Mouse (Mus musculus) heart, embryonic 12.5 days (tissue): ENCODE data around the gene Rassf9. TPM values are rescaled to one million over a fixed set of nuclear protein-coding genes. Genes with fewer than 3 reads are reported as not detected.

Experiments
- ATAC-seq: fragments of 200-750 bp; cut with Nextera tagmentation; 2 replicates; pipeline ENCODE4 v1.8.0; 2017; ENCODE audit warnings: moderate TSS enrichment, moderate library complexity; ENCODE audit not compliant: insufficient number of reproducible peaks, low FRiP score
- H3K27ac ChIP-seq: fragments of 300-500 bp; sonication (generic); 2 replicates; pipeline ENCODE4 v1.5.1; 2016; ENCODE audit warnings: mild to moderate bottlenecking, moderate library complexity; ENCODE audit not compliant: poor library complexity, severe bottlenecking
- H3K27me3 ChIP-seq: fragments of 300-500 bp; sonication (generic); replicated peaks from 2 replicates; pipeline ENCODE4 v1.6.1; 2016; ENCODE audit warnings: mild to moderate bottlenecking, moderate library complexity
- H3K36me3 ChIP-seq: fragments of 300-500 bp; sonication (generic); 2 replicates; pipeline ENCODE4 v1.6.1; 2016; ENCODE audit warnings: mild to moderate bottlenecking, moderate library complexity
- H3K4me1 ChIP-seq: fragments of 300-500 bp; sonication (generic); replicated peaks from 2 replicates; pipeline ENCODE4 v1.6.1; 2016; ENCODE audit warnings: mild to moderate bottlenecking
- H3K4me2 ChIP-seq: fragments of 300-500 bp; sonication (generic); 2 replicates; pipeline ENCODE4 v1.6.1; 2016; ENCODE audit warnings: mild to moderate bottlenecking, moderate library complexity
- H3K4me3 ChIP-seq: fragments of 300-500 bp; sonication (generic); 2 replicates; pipeline ENCODE4 v1.5.1; 2016; ENCODE audit warnings: mild to moderate bottlenecking
- H3K9ac ChIP-seq: fragments of 300-500 bp; sonication (generic); 2 replicates; pipeline ENCODE4 v1.6.1; 2016; ENCODE audit warnings: mild to moderate bottlenecking, moderate library complexity
- H3K9me3 ChIP-seq: fragments of 300-500 bp; sonication (generic); replicated peaks from 2 replicates; pipeline ENCODE4 v1.6.1; 2016; ENCODE audit warnings: mild to moderate bottlenecking, moderate library complexity
- WGBS: fragments of 180-500 bp; shearing (Covaris S2); methylation state at CpG from one replicate; pipeline ENCODE4 v1.1.7; 2016; 5-methylcytosine and 5-hydroxymethylcytosine counted together
- polyA plus RNA-seq: library from polyadenylated mRNA; unstranded; fragments of >200 nt; fragmentation: Nextera tagmentation; extraction: Ambion mirVana; gene quantifications from 2 replicates; pipeline ENCODE4 v1.2.1, GENCODE M21; 2016

Rassf9 gene
- polyA plus RNA-seq: 0.72 and 0.81 TPM in 2 replicates

DNA sequence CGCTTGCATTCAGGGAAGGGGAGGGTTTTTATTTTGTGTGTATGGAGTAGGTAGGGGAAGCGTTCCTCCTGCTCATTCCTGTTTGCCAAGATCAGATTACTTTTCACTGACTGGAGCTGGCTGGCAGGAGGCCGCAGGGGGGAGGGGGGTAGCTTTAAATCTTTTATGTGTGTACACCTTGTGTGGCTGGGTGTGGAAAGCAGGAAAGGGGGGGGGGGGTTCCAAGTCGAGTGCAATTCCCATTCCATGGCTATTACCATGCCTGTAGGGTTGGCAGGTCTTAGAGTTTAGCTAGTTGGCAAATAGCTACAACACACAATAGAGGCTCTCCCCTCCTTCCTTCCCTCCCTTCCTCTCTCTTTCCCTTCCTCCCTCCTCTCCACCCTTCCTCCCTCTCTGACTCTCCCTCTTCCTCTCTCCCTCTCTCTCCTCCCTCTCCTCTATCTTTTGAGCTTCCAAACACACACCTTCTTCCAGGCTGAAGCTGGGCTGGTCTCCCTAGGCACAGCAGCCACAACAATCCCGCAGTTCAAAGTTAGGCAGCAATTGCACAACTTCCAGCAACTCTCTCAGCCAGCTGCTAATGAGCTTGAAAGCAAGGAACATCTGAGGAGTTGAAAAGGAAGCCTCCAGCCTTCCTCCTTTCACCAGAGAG lies at the start of gene Rassf9:
Gene Rassf9 (plus strand): TSS at position 416 of the 655 bp plus-strand sequence.
- Histone ChIP-seq H3K36me3 (no peaks in the 10 kb centered on the region), H3K4me1 (peaks cover 10% of the 10 kb centered on the region; the same call in 1 of the 2 replicates), H3K4me3 (peak within 1 kb of the TSS; percentile 8; the same call in 1 of the 2 replicates), H3K9me3 (no peaks in the 10 kb centered on the region), H3K27ac (no peak within 1 kb of the TSS), H3K4me2 (peak within 1 kb of the TSS; percentile 8; the same call in 1 of the 2 replicates), H3K27me3 (no peaks in the 10 kb centered on the region), H3K9ac (no peak within 1 kb of the TSS)
- peak; percentile 61 for ATAC-seq
- WGBS: 13% methylated on average over 5 of the region's 5 CpGs

GRCm38 (mm10) chr10:102469412-102469811 lies 42.6 kb upstream of the Rassf9 start:
- H3K9me3 ChIP-seq: no peaks in the 10 kb centered on the region

DNA sequence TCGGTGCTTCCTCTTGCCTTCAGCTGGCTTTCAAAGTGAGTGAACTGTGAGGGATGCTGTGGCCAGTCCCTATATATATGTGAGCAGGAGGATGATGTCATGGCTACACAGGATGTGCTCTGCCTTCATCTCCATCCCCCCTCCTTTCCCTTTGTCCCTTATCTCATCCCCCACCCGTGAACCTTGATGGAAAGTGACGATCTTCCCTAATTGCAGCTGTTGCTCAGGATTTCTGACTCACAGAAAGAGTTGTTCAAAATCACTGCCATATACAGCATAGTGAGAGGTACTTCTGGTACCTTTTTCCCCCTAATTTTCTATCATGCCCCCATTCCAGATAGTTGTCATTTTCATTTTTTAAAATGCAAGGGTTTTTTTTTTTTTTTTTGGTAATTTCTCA lies 21.6 kb upstream of the Rassf9 start, which contains the start of gene Nts:
Gene Nts (minus strand): TSS at position 101 of the 400 bp plus-strand sequence.
- 8% methylated on average over 3 of the region's 3 CpGs for WGBS
- Histone ChIP-seq H3K36me3 (no peaks in the 10 kb centered on the region), H3K9ac (no peak within 1 kb of the TSS), H3K27ac (no peak within 1 kb of the TSS), H3K4me3 (no peak within 1 kb of the TSS), H3K4me1 (no peaks in the 10 kb centered on the region), H3K27me3 (no peaks in the 10 kb centered on the region), H3K9me3 (no peaks in the 10 kb centered on the region), H3K4me2 (no peak within 1 kb of the TSS)
- ATAC-seq: no peak

More at GRCm38 (mm10) chr10:102469412-102469811, 42.6 kb upstream of the Rassf9 start:
- Histone ChIP-seq H3K36me3 (no peaks in the 10 kb centered on the region), H3K4me2 (no peak overlapping the region), H3K4me1 (no peaks in the 10 kb centered on the region), H3K9ac (no peak overlapping the region), H3K27ac (no peak overlapping the region), H3K27me3 (no peaks in the 10 kb centered on the region), H3K4me3 (no peak overlapping the region)
- ATAC-seq: no peak
- 78% methylated on average over 2 of the region's 2 CpGs for WGBS

DNA sequence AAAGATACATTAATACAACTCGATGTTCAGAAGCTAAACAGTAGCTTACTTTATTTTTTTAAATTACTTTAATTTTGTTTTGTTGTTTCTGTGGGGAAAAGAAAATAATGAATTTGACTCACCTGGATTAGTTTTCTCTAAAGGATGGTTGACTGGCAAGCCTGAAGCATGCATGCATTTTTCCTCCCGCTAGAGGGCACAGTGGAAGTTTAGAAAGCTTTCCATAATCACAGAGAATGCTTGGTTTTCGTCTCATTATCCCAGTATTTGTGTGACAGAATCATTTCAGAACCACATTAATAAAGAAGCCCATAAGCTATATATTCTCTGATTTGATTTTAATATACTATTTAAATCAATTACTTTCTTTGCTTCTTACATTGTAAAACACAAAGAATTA lies 20.2 kb upstream of the Rassf9 start:
- no peaks in the 10 kb centered on the region for H3K4me1 ChIP-seq
- 11% methylated on average over 3 of the region's 3 CpGs for WGBS
- no peak overlapping the region for H3K27ac ChIP-seq
- ATAC-seq: no peak
- H3K4me3 ChIP-seq: no peak overlapping the region
- H3K9me3 ChIP-seq: no peaks in the 10 kb centered on the region
- no peak overlapping the region for H3K9ac ChIP-seq
- no peaks in the 10 kb centered on the region for H3K27me3 ChIP-seq
- H3K4me2 ChIP-seq: no peak overlapping the region
- H3K36me3 ChIP-seq: no peaks in the 10 kb centered on the region

GRCm38 (mm10) chr10:102498754-102499153 lies 13.3 kb upstream of the Rassf9 start:
- ATAC-seq: no peak
- 27% methylated on average over 4 of the region's 4 CpGs for WGBS
- H3K27ac ChIP-seq: no peak overlapping the region

GRCm38 (mm10) chr10:102507386-102507785 lies 4.6 kb upstream of the Rassf9 start:
- H3K4me3 ChIP-seq: no peak overlapping the region
- no peak for ATAC-seq
- no peak overlapping the region for H3K4me2 ChIP-seq
- 57% methylated on average over 4 of the region's 4 CpGs for WGBS
- no peak overlapping the region for H3K9ac ChIP-seq
- H3K27ac ChIP-seq: no peak overlapping the region
- H3K9me3 ChIP-seq: no peaks in the 10 kb centered on the region
- no peaks in the 10 kb centered on the region for H3K27me3 ChIP-seq
- peaks cover 10% of the 10 kb centered on the region; the same call in 1 of the 2 replicates for H3K4me1 ChIP-seq
- H3K36me3 ChIP-seq: no peaks in the 10 kb centered on the region

More at GRCm38 (mm10) chr10:102498754-102499153, 13.3 kb upstream of the Rassf9 start:
- no peaks in the 10 kb centered on the region for H3K36me3 ChIP-seq
- H3K4me2 ChIP-seq: no peak overlapping the region
- no peak overlapping the region for H3K4me3 ChIP-seq
- H3K9me3 ChIP-seq: no peaks in the 10 kb centered on the region
- H3K27me3 ChIP-seq: no peaks in the 10 kb centered on the region
- no peaks in the 10 kb centered on the region for H3K4me1 ChIP-seq
- H3K9ac ChIP-seq: no peak overlapping the region

GRCm38 (mm10) chr10:102511461-102511806 lies 588 bp upstream of the Rassf9 start:
- peak; percentile 22; the same call in 1 of the 2 replicates for ATAC-seq
- Histone ChIP-seq H3K27me3 (no peaks in the 10 kb centered on the region), H3K4me3 (no peak overlapping the region), H3K36me3 (no peaks in the 10 kb centered on the region), H3K27ac (no peak overlapping the region), H3K9ac (no peak overlapping the region), H3K4me1 (peaks cover 10% of the 10 kb centered on the region; the same call in 1 of the 2 replicates), H3K9me3 (no peaks in the 10 kb centered on the region), H3K4me2 (peak overlapping the region; percentile 8; the same call in 1 of the 2 replicates)
- WGBS: 39% methylated on average over 3 of the region's 3 CpGs

GRCm38 (mm10) chr10:102514159-102514558 lies 2.1 kb downstream of the Rassf9 start:
- Histone ChIP-seq H3K9ac (no peak overlapping the region), H3K4me1 (peaks cover 10% of the 10 kb centered on the region; the same call in 1 of the 2 replicates), H3K4me3 (no peak overlapping the region), H3K4me2 (no peak overlapping the region), H3K27me3 (no peaks in the 10 kb centered on the region), H3K9me3 (no peaks in the 10 kb centered on the region), H3K36me3 (no peaks in the 10 kb centered on the region), H3K27ac (no peak overlapping the region)
- 21% methylated on average over 1 of the region's 1 CpGs for WGBS
- ATAC-seq: no peak

DNA sequence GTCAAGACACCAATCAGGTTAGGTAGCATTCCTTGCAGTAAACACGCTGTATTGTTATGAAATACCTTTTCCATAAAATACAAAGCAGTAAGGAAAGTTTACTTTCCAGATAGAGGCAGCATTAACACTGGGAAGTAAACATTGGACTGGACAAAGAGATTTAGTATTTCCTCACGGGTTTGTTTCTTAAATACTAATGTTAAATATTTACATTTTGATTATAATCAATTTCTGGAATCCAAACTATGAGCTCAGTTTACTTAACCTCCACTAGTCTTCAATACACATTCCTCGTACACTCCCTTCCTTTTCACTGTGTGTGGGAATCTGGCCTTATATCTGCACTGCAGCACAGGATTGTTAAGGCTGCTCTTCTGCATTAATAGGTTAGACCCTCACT lies 15.9 kb downstream of the Rassf9 start:
- Histone ChIP-seq H3K4me3 (no peak overlapping the region), H3K27ac (no peak overlapping the region), H3K9me3 (no peaks in the 10 kb centered on the region), H3K27me3 (no peaks in the 10 kb centered on the region), H3K9ac (no peak overlapping the region), H3K36me3 (no peaks in the 10 kb centered on the region), H3K4me2 (no peak overlapping the region), H3K4me1 (no peaks in the 10 kb centered on the region)
- ATAC-seq: no peak
- WGBS: 59% methylated on average over 3 of the region's 3 CpGs

DNA sequence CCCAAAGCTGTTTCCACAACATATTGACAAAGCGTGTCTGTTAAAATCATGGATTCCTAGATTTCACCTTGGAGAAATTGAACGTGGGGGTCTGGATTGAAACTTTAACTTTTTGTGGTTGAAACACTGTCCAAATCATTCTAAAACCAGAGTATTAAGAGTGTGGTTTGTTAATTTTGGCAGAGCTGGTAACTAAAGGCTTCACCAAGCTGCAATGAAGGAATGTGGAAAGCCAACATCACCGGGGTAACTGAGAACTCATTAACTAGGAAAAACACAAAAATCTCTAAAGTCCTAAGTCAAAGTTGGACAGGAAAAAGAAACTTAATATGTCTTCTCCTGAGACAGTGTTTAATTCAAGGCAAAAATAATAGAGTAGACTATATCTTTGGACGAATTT lies 41.9 kb downstream of the Rassf9 start:
- H3K27ac ChIP-seq: no peak overlapping the region
- 61% methylated on average over 4 of the region's 4 CpGs for WGBS
- H3K9me3 ChIP-seq: no peaks in the 10 kb centered on the region
- no peaks in the 10 kb centered on the region for H3K27me3 ChIP-seq
- ATAC-seq: no peak
- H3K4me3 ChIP-seq: no peak overlapping the region
- no peak overlapping the region for H3K9ac ChIP-seq
- no peaks in the 10 kb centered on the region for H3K4me1 ChIP-seq
- no peaks in the 10 kb centered on the region for H3K36me3 ChIP-seq
- H3K4me2 ChIP-seq: no peak overlapping the region

DNA sequence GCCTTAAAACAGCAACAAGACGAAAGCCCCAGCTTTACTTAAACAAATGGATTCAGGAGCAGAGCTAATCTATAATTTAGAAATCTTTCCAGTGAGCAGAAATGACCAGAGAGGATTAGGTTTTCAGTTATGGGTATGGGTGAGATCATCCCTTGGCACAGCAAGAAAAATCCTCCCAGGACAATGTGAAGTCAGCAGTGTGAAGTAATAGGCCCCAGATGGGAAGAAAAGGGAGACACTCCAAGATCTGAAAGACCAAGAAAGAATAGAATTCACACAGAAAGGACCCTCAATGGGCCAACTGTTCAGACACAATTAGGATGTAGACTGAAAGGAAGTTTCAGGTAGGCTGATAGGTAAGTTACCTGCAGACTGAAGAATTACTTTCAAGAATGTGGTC lies 50.5 kb downstream of the Rassf9 start:
- no peak for ATAC-seq
- no peak overlapping the region for H3K27ac ChIP-seq
- H3K4me1 ChIP-seq: no peaks in the 10 kb centered on the region
- no peaks in the 10 kb centered on the region for H3K9me3 ChIP-seq
- no peak overlapping the region for H3K4me3 ChIP-seq
- WGBS: 61% methylated on average over 1 of the region's 1 CpGs
- no peaks in the 10 kb centered on the region for H3K36me3 ChIP-seq
- H3K9ac ChIP-seq: no peak overlapping the region
- H3K27me3 ChIP-seq: no peaks in the 10 kb centered on the region
- H3K4me2 ChIP-seq: no peak overlapping the region

DNA sequence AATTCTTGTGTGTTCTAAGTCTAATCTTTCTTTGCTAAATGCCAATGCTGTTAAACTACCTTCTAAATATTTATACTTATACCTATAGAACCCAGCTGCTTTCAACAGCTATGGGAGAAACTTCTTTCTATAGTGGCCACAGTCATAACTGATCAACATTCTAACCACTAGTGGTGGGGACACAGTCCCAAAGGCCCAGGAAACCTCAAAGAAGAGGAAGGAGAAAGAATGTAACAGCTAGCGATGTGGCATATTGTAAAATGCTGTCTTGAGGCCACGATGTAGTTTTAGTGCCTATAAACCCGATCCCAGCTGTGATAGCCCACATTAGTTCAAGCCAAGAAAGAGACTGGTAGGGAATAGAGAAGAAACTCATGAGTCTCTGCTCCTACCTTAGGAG lies 65.9 kb downstream of the Rassf9 start:
- H3K4me2 ChIP-seq: no peak overlapping the region
- no peaks in the 10 kb centered on the region for H3K27me3 ChIP-seq
- no peak overlapping the region for H3K27ac ChIP-seq
- 81% methylated on average over 3 of the region's 3 CpGs for WGBS
- H3K36me3 ChIP-seq: no peaks in the 10 kb centered on the region
- H3K4me1 ChIP-seq: no peaks in the 10 kb centered on the region
- no peak overlapping the region for H3K4me3 ChIP-seq
- no peak overlapping the region for H3K9ac ChIP-seq
- no peaks in the 10 kb centered on the region for H3K9me3 ChIP-seq
- ATAC-seq: no peak
